Mouse (Mus musculus): ENCODE data around the gene Gm5617. TPM values are rescaled to one million over a fixed set of nuclear protein-coding genes. Genes with fewer than 3 reads are reported as not detected.
"Not testable (repeated sequence)": the region's sequence is repeated elsewhere in the genome, so short reads cannot be mapped to it uniquely, and the experiment has no call there.

Gm5617 gene
- polyA plus RNA-seq, 1 experiment from 2014 or later: 29.6 TPM

DNA sequence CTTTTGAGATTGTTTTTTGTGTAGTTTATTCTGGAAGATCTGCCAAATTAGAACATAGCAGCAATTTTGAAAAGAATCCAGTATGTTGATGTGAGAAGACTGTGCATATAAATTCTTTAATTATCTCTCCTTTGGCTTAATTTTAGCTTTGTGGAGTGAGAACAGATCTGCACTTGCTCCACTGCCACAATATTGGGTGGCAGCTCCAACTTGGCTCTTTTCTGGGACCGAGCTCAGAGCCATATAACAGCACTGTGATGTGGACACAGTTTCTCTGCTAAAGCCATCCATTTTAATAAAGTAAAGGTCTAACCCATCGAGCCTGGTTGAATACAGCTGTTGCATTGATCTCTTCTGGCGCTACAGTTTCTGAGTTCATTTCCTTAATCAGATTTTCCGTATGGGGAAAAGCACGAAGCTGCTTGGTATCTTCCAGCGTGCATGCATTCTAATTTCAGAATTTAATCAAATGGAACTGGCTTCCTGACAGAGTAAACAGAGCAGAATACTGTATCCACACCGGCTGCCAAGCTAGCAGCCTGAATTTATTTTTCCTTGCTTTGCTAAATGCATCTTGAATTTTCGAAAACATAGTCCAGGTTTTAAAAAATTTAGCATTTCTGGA is 9.6 kb downstream of the Gm5617 start:
- WGBS: 63% methylated on average over 8 of the region's 8 CpGs
- ATAC-seq (ENCODE audit: borderline replicate concordance, extremely low read depth, low FRiP score, low TSS enrichment): no peak
- Histone ChIP-seq H3K36me3 (no peaks in the 10 kb centered on the region), H3K9ac (no peak overlapping the region), H3K4me3 (no peak overlapping the region), H3K27ac (no peak overlapping the region), H3K4me2 (no peak overlapping the region), H3K27me3 (0 out of 2 replicates have a peak, but pooled peaks cover 5% of the 10 kb centered on the region), H3K9me3 (no peaks in the 10 kb centered on the region), H3K4me1 (no peaks in the 10 kb centered on the region)

DNA sequence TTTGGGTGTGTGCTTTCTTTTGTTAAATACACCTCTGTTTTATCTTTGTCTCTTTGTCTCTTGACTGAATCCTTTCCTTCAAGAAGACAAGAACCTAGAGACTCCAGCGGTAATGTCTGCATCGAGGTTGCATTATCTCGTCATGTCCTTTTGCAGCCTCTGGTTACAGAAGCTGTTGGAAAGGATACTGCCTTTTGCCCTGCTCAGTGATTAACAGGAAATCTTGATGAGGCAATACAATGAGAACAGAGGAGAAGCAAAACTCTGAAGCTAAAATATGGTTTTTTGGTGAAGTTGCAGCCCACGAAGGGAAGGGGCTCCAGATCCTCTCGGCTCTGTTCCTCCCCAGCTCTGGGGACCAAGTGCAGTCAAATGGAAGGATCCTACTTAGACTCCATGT is 14.9 kb downstream of the Gm5617 start:
- ATAC-seq (ENCODE audit: borderline replicate concordance, extremely low read depth, low FRiP score, low TSS enrichment): no peak
- no peak overlapping the region for H3K9ac ChIP-seq
- no peak overlapping the region for H3K4me3 ChIP-seq
- no peaks in the 10 kb centered on the region; the same call in 1 of the 2 replicates for H3K27me3 ChIP-seq
- no peak overlapping the region for H3K27ac ChIP-seq
- H3K9me3 ChIP-seq: no peaks in the 10 kb centered on the region
- H3K36me3 ChIP-seq: no peaks in the 10 kb centered on the region
- no peak overlapping the region for H3K4me2 ChIP-seq
- 76% methylated on average over 5 of the region's 5 CpGs for WGBS
- no peaks in the 10 kb centered on the region for H3K4me1 ChIP-seq

DNA sequence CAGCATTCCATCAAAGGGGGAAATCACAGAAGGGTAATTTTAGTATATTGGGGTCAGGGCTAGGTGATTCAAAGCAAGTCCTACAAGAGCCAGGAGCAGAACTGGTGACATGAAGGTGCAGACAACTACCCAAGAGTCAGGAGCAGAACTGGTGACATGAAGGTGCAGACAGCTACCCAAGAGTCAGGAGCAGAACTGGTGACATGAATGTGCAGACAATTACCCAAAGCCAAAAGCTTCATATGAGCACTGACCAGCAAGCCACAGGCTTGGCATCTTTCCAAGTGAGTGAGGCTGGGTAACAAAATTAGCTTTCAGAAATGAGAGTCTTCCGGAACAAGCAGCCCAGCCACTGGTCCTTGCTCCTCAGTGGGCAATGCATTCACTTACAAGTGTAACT is 20.1 kb downstream of the Gm5617 start:
- 21% methylated on average over 1 of the region's 1 CpGs for WGBS
- H3K4me1 ChIP-seq: no peaks in the 10 kb centered on the region
- no peak overlapping the region for H3K4me3 ChIP-seq
- no peaks in the 10 kb centered on the region for H3K36me3 ChIP-seq
- no peak overlapping the region for H3K27ac ChIP-seq
- no peak overlapping the region for H3K9ac ChIP-seq
- H3K27me3 ChIP-seq: peaks cover 10% of the 10 kb centered on the region; the same call in 1 of the 2 replicates
- H3K4me2 ChIP-seq: no peak overlapping the region
- ATAC-seq (ENCODE audit: borderline replicate concordance, extremely low read depth, low FRiP score, low TSS enrichment): no peak
- no peaks in the 10 kb centered on the region for H3K9me3 ChIP-seq

DNA sequence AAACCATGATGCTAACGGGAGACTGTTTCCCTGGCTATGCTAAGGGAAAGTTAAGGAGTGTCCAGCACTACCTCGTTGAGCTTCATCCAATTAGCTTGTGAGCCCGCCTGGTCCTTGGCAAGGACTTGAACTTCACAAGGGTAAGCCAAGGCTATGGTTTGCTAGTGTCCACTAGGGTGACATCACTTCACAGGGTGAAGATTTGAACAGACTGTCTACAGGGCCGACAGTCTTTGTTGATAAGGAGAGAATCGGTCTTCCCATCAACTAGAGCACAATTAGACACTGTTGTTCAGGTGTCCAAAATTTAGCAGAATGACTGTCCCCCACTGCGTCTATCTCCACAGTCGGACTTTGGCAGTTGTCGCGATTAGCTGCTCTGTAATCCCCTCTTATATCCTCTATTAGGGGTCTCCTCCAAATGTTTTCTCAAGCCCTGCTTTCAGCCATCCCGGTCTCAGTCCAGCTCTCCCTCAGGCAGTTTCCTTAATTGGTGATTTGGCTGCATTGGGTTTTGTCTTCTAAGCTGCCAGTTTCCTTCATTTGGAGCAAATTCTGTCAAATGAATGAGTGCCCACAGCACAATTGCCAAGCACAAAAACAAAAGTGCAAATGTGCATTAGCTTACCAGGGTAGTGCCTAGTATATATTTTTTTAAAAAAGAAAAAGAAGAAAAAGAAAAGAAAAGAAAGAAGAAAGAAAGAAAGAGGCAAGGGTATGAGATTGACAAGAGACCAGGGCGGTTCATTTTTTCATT is 21.6 kb downstream of the Gm5617 start:
- Histone ChIP-seq H3K4me2 (no peak overlapping the region), H3K27ac (no peak overlapping the region), H3K9me3 (no peaks in the 10 kb centered on the region), H3K4me3 (no peak overlapping the region), H3K27me3 (peaks cover 10% of the 10 kb centered on the region; the same call in 1 of the 2 replicates), H3K9ac (no peak overlapping the region), H3K4me1 (no peaks in the 10 kb centered on the region), H3K36me3 (no peaks in the 10 kb centered on the region)
- 81% methylated on average over 11 of the region's 11 CpGs for WGBS
- ATAC-seq (ENCODE audit: borderline replicate concordance, extremely low read depth, low FRiP score, low TSS enrichment): no peak

DNA sequence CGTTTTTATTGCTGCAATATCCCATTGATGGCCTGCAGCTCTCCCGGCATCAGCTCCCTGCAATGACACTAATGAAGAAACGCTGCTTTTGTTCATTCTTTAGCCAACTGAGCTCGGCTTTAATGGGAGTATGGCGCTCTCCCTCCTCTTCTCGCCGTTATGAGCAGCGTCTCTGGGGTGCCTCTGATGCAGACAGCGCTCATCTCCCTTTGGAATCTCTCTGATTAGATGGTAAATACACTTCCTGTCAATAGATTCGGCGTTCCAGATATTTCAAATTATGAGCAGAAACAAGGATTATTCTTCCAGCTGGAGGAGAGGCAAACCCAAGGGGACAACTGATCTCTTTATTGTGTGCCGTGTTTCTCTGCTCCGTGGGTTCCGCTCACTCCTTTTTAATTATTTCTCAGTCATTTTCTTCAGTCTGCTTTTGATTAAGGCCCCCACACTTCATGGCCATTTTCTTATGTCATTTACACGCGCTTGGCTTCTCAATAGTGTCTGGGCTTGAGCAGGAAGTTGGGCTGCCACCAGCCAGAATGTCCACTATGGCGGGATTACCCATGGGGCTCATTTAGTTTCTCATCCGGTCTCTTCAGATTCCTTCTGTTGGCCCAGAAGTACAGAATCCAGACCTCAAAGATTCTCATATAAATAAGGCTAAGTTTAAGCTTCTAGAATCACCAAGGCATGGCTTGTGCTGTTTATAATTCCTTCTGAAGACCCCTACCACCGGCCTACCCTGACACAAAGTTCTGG is 22.3 kb downstream of the Gm5617 start:
- Histone ChIP-seq H3K36me3 (no peaks in the 10 kb centered on the region), H3K4me2 (no peak overlapping the region), H3K27ac (no peak overlapping the region), H3K27me3 (peaks cover 10% of the 10 kb centered on the region; the same call in 1 of the 2 replicates), H3K9ac (no peak overlapping the region), H3K4me3 (no peak overlapping the region), H3K4me1 (no peaks in the 10 kb centered on the region), H3K9me3 (no peaks in the 10 kb centered on the region)
- no peak for ATAC-seq (ENCODE audit: borderline replicate concordance, extremely low read depth, low FRiP score, low TSS enrichment)
- 73% methylated on average over 19 of the region's 19 CpGs for WGBS

DNA sequence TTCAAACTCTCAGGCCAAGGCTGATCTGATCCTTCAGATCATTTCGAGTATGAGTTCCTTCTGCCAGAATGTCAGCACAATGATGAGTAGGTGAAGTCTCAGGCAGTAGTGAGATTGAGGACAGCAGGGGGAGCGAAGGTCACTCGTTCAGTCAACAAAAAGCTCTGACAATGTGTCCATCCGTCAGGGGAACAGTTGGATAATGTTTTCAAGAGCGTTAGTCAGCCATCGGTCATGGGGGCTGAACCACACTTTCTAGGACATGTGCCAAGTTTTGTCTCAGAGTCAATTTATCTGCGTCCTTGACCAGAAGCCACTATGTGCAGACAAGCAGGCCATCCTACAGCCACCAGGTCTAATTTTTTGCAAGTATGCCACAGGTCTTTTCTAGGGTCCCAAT is 25.2 kb downstream of the Gm5617 start:
- WGBS: 3% methylated on average over 5 of the region's 7 CpGs
- not testable (repeated sequence) for ATAC-seq (ENCODE audit: borderline replicate concordance, extremely low read depth, low FRiP score, low TSS enrichment); H3K4me1 ChIP-seq

DNA sequence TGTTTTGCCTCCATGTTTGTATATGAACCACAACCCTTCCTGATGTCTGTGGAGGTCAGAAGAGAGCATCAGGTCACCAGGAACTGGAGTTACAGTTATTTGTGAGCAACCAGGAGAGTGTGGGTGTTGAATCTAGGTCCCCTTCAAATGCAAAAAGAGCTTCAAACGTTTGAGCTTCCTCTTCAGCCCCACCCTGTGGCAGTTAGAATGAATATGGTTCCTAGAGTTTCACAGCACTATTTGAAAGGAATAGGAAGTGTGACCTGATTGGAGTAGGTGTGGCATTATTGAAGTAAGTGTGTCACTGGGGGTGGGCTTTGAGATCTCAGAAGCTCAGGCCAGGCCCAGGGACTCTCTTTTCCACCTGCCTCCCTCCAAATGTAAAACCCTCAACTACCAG is 30.3 kb downstream of the Gm5617 start:
- no peak overlapping the region for H3K9ac ChIP-seq
- no peaks in the 10 kb centered on the region for H3K36me3 ChIP-seq
- H3K4me1 ChIP-seq: no peaks in the 10 kb centered on the region
- ATAC-seq (ENCODE audit: borderline replicate concordance, extremely low read depth, low FRiP score, low TSS enrichment): no peak
- 0 out of 2 replicates have a peak, but pooled peaks cover 3% of the 10 kb centered on the region for H3K27me3 ChIP-seq
- H3K27ac ChIP-seq: no peak overlapping the region
- H3K4me3 ChIP-seq: no peak overlapping the region
- no peak overlapping the region for H3K4me2 ChIP-seq
- 15% methylated on average over 1 of the region's 1 CpGs for WGBS
- no peaks in the 10 kb centered on the region for H3K9me3 ChIP-seq

More for the DNA sequence above, 25.2 kb downstream of the Gm5617 start:
- not testable (repeated sequence) for H3K4me2 ChIP-seq, H3K4me3 ChIP-seq, H3K27me3 ChIP-seq, H3K27ac ChIP-seq, H3K9me3 ChIP-seq, H3K36me3 ChIP-seq, H3K9ac ChIP-seq

DNA sequence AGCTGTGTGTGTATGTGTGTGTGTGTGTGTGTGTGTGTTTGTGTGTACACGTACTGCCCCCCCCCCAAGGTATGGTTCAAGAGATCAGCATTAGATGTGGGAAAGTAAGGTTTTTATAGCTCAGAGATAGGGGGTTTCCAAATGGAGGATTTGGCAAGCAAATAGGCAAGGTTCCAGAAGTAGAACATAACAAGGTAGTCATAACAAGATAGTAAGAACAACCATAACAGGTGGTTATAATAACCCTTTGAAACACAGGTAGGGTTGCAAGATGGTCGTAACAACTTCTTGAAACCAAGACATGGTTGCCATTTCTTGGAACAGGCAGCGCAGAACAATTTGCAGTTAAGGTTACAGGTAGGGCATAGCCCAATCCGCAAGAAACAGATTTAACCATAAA is 31.3 kb downstream of the Gm5617 start:
- no peaks in the 10 kb centered on the region for H3K4me1 ChIP-seq
- no peaks in the 10 kb centered on the region for H3K9me3 ChIP-seq
- no peaks in the 10 kb centered on the region for H3K36me3 ChIP-seq
- ATAC-seq (ENCODE audit: borderline replicate concordance, extremely low read depth, low FRiP score, low TSS enrichment): no peak
- no peak overlapping the region for H3K27ac ChIP-seq
- no peak overlapping the region for H3K4me2 ChIP-seq
- WGBS: 88% methylated on average over 4 of the region's 4 CpGs
- no peak overlapping the region for H3K9ac ChIP-seq
- H3K4me3 ChIP-seq: no peak overlapping the region
- 0 out of 2 replicates have a peak, but pooled peaks cover 3% of the 10 kb centered on the region for H3K27me3 ChIP-seq

DNA sequence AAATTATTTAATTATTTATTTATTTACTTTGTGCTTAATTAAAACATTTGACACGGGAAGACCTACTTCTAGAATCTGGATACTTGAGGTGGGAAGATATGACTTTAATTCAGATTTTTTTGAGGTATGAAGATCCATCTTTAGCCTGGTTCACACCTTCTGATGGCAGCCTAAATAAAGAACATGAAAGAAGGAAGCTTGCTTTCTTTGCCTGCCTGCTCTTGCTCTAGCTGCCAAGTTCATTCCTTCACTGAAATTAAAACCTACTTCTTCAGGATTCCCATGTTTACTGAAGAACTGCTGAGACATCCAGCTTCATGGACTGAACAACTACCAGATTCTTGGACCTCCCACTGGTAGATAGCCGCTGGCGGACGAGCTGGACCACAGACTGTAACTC is 36.1 kb downstream of the Gm5617 start:
- no peak for ATAC-seq (ENCODE audit: borderline replicate concordance, extremely low read depth, low FRiP score, low TSS enrichment)
- WGBS: 79% methylated on average over 4 of the region's 4 CpGs
- Histone ChIP-seq H3K36me3 (no peaks in the 10 kb centered on the region), H3K9me3 (no peaks in the 10 kb centered on the region), H3K9ac (no peak overlapping the region), H3K4me3 (no peak overlapping the region), H3K4me2 (no peak overlapping the region), H3K27ac (no peak overlapping the region), H3K27me3 (0 out of 2 replicates have a peak, but pooled peaks cover 3% of the 10 kb centered on the region), H3K4me1 (no peaks in the 10 kb centered on the region)

DNA sequence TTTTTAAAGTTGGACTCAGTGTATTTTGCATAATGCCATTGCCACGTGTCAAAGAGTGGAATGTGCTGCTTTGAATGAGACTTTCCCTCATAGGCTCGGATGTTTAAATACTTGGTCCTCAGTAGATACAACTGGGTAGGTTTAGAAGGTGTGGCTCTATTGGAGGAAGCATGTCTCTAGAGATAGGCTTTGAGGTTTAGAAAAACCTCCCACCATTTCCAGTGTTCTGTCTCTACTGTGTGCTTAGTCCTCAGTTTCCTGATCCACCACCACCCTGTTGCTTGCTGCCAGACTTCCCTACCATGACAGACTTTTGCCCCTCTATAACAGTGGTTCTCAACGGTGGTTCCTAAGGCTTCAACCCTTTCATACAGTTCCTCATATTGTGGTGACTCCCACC is 37.0 kb downstream of the Gm5617 start:
- 56% methylated on average over 3 of the region's 3 CpGs for WGBS
- ATAC-seq (ENCODE audit: borderline replicate concordance, extremely low read depth, low FRiP score, low TSS enrichment): no peak
- no peak overlapping the region for H3K4me2 ChIP-seq

DNA sequence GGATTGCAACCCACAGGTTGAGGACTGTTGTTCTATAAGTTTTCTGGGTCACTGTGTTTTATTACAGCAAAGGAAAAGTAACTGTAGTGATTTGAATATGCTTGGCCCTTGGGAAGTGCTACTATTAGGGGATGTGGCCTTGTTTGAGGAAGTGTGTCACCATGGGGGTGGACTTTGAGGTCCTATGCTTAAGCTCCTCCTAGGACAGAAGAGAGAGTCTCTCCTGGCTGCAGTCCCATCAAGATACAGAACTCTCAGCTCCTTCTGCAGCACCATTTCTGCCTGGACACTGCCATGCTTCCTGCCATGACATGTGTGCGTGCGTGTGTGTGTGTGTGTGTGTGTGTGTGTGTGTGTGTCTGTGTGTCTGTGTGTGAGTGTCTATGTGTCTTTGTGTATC is 37.5 kb downstream of the Gm5617 start:
- WGBS: 69% methylated on average over 2 of the region's 2 CpGs
- Histone ChIP-seq H3K36me3 (no peaks in the 10 kb centered on the region), H3K27ac (no peak overlapping the region), H3K4me3 (no peak overlapping the region), H3K4me1 (no peaks in the 10 kb centered on the region), H3K4me2 (no peak overlapping the region), H3K9ac (no peak overlapping the region), H3K9me3 (no peaks in the 10 kb centered on the region), H3K27me3 (no peaks in the 10 kb centered on the region; the same call in 1 of the 2 replicates)
- no peak for ATAC-seq (ENCODE audit: borderline replicate concordance, extremely low read depth, low FRiP score, low TSS enrichment)

More for the DNA sequence above, 37.0 kb downstream of the Gm5617 start:
- Histone ChIP-seq H3K9ac (no peak overlapping the region), H3K27ac (no peak overlapping the region), H3K27me3 (peaks cover 2% of the 10 kb centered on the region; the same call in 1 of the 2 replicates), H3K4me3 (no peak overlapping the region), H3K36me3 (no peaks in the 10 kb centered on the region), H3K4me1 (no peaks in the 10 kb centered on the region), H3K9me3 (no peaks in the 10 kb centered on the region)

DNA sequence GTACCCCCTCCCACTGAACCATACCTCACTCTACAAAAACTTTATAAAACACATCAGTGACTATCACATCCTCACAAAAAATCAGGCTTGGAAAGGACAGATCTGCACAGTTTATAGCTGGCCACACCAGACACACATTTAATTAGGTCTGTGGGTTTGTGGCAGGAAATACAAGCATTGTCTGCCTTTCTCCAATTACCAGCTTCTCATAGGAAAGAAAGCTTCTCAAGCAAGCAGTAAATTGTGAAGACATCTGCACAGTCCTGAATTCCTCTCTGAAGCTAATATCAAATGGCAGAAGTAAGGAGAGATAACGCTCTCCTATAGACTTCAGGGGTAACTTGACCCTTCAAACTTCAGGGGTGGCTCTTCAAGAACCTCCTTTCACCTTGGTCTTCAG is 41.2 kb downstream of the Gm5617 start:
- 59% methylated on average over 1 of the region's 1 CpGs for WGBS
- Histone ChIP-seq H3K4me3 (no peak overlapping the region), H3K4me2 (no peak overlapping the region), H3K9me3 (no peaks in the 10 kb centered on the region; the same call in 1 of the 2 replicates), H3K9ac (no peak overlapping the region), H3K27me3 (peaks cover 16% of the 10 kb centered on the region), H3K4me1 (no peaks in the 10 kb centered on the region), H3K27ac (no peak overlapping the region), H3K36me3 (no peaks in the 10 kb centered on the region)
- no peak for ATAC-seq (ENCODE audit: borderline replicate concordance, extremely low read depth, low FRiP score, low TSS enrichment)

Data from lung, embryonic 15.5 days (tissue).